ENCODE assay signal across 15 mouse cellular contexts in the genomic region with DNA sequence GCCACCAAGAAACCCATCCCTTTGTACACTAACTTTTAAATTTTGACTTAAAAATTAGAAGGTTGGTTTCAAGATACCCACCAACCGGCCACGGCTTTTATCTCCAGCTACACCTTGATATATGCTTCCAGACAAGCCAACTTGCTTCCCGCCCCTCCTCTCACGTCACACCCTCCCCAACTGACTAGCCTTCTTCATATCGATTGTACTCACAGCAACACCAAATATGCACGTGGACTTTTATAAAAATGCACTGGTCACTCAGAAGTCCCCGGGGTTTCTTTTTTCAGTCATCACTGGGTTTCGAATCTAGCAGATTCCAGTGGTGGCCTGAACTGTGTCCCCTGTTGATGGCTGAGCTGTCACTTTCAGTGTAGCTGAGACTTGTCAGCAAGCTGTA. TPM values are rescaled to one million over a fixed set of nuclear protein-coding genes. Genes with fewer than 3 reads are reported as not detected.
A peak's percentile ranks its signal among the peaks of the same experiment; 100 is the strongest.
DNase-seq lines count a peak whose midpoint lies in the region; ATAC-seq and TF ChIP-seq lines count a peak whose summit lies in the region.
"Had no signal": no experiment of that assay in that cellular context is flagged by ENCODE, and none has a peak within 500 bp of the region (broad histone marks: within the 10 kb centered on the region; RNA-seq: fewer than 3 reads in every experiment).

No protein-coding gene starts in this region.

- no peak for DNase-seq in lung, embryonic 14.5 days
- DNase-seq in lung, adult 2 months, result no peak
- DNase-seq in c-Kit-positive CD71-positive TER-119-negative erythroid progenitor cells, embryonic 14.5 days (ENCODE audit: low read depth), result peak; percentile 87
- peak; percentile 87 to 89 (median 88) for DNase-seq in liver, embryonic 14.5 days (ENCODE audit: low read depth in 3 of 3, low spot score in 3 of 3)
- DNase-seq in yolk sac, embryonic 10.5 days (ENCODE audit: low spot score), result peak; percentile 29
- DNase-seq in urinary bladder, postnatal 25 days (ENCODE audit: low spot score), result no peak
- DNase-seq: adrenal gland, postnatal 25 days; cerebellum, adult 11 months; cerebellum, postnatal 25 days; heart, adult 18-20 months; heart, postnatal 4 days; kidney, adult 9 months had no signal

- H3K9ac ChIP-seq in lung, embryonic 14.5 days, result no peak overlapping the region
- H3K9ac ChIP-seq in liver, embryonic 14.5 days (replicated peaks), result peak overlapping the region; percentile 97
- H3K9ac ChIP-seq: midbrain, embryonic 12.5 days had no signal

- no peak for TF ChIP-seq CTCF in lung, embryonic 14.5 days (IDR thresholded peaks at IDR 0.05; ENCODE audit: low read depth)
- no peak for TF ChIP-seq CTCF in lung, adult 2 months (IDR thresholded peaks at IDR 0.05; ENCODE audit: insufficient read depth, low read length)
- no peak for TF ChIP-seq CTCF in liver, embryonic 14.5 days (IDR thresholded peaks at IDR 0.05; ENCODE audit: low read depth)

- WGBS in lung, embryonic 14.5 days, result 74% methylated on average over 8 of the region's 8 CpGs
- 79% methylated on average over 8 of the region's 8 CpGs for WGBS in lung, adult 2 months
- 14% methylated on average over 8 of the region's 8 CpGs for WGBS in liver, embryonic 14.5 days (ENCODE audit: insufficient replicate concordance)

- H3K27ac ChIP-seq in lung, embryonic 14.5 days (ENCODE audit: low read depth), result peak overlapping the region; percentile 60; the same call in 1 of the 2 replicates
- H3K27ac ChIP-seq in liver, embryonic 14.5 days, result peak overlapping the region; percentile 97
- H3K27ac ChIP-seq: midbrain, embryonic 12.5 days had no signal

- ATAC-seq in lung, embryonic 14.5 days (ENCODE audit: insufficient read depth), result no peak
- ATAC-seq in liver, embryonic 14.5 days (ENCODE audit: insufficient read depth), result peak; percentile 67
- ATAC-seq in cerebellum, adult (ENCODE audit: insufficient number of reproducible peaks, low FRiP score, low TSS enrichment), result no peak
- ATAC-seq: activated CD4-positive, CD25-positive, alpha-beta regulatory T cell, adult 4 months had no signal

- no peaks in the 10 kb centered on the region for H3K36me3 ChIP-seq in lung, embryonic 14.5 days (ENCODE audit: insufficient read depth)
- peaks cover 33% of the 10 kb centered on the region for H3K36me3 ChIP-seq in liver, embryonic 14.5 days (replicated peaks; ENCODE audit: control insufficient read depth, insufficient read depth, low read depth)
- H3K36me3 ChIP-seq: midbrain, embryonic 12.5 days had no signal

- H3K4me2 ChIP-seq in lung, embryonic 14.5 days, result peak overlapping the region; percentile 15; the same call in 1 of the 2 replicates
- peak overlapping the region; percentile 79 for H3K4me2 ChIP-seq in liver, embryonic 14.5 days (ENCODE audit: low read depth)
- H3K4me2 ChIP-seq: midbrain, embryonic 12.5 days had no signal

- no peaks in the 10 kb centered on the region for H3K9me3 ChIP-seq in lung, embryonic 14.5 days (ENCODE audit: low read depth, low read length)
- H3K9me3 ChIP-seq in liver, embryonic 14.5 days (ENCODE audit: control insufficient read depth, low read length), result no peaks in the 10 kb centered on the region
- H3K9me3 ChIP-seq: midbrain, embryonic 12.5 days had no signal

- no peak overlapping the region for H3K4me3 ChIP-seq in lung, embryonic 14.5 days (ENCODE audit: low read depth, low read length)
- H3K4me3 ChIP-seq in lung, adult 2 months (replicated peaks; ENCODE audit: extremely low read depth, low read depth, low read length), result no peak overlapping the region
- H3K4me3 ChIP-seq in liver, embryonic 14.5 days (ENCODE audit: insufficient read depth in 1 of 2, low read depth in 2 of 2, low read length in 2 of 2), result peak overlapping the region; percentile 72 to 91
- H3K4me3 ChIP-seq: midbrain, embryonic 12.5 days had no signal

- peak; percentile 84 for TF ChIP-seq EP300 in liver, embryonic 14.5 days (IDR thresholded peaks at IDR 0.05; ENCODE audit: low read depth)

- no peaks in the 10 kb centered on the region for H3K27me3 ChIP-seq in lung, embryonic 14.5 days (ENCODE audit: insufficient read depth, low read length)
- no peaks in the 10 kb centered on the region for H3K27me3 ChIP-seq in liver, embryonic 14.5 days (ENCODE audit: control insufficient read depth, insufficient read depth, low read length)
- H3K27me3 ChIP-seq: midbrain, embryonic 12.5 days had no signal

- H3K4me1 ChIP-seq in lung, embryonic 14.5 days (ENCODE audit: insufficient read depth), result no peaks in the 10 kb centered on the region
- no peaks in the 10 kb centered on the region for H3K4me1 ChIP-seq in lung, adult 2 months (ENCODE audit: control insufficient read depth, insufficient read depth, low read length)
- H3K4me1 ChIP-seq in liver, embryonic 14.5 days (replicated peaks; ENCODE audit: control insufficient read depth in 2 of 2, insufficient read depth in 2 of 2, low read length in 1 of 2), result peaks cover 42 to 67% of the 10 kb centered on the region in 2 experiments
- H3K4me1 ChIP-seq: midbrain, embryonic 12.5 days had no signal

- TF ChIP-seq POLR2A in lung, adult 2 months (IDR thresholded peaks at IDR 0.05; ENCODE audit: borderline replicate concordance, extremely low read depth, low read depth, low read length), result no peak

RNA-seq across cellular contexts. Expression of a gene that starts 0.8 kb away (rescaled TPM):
- polyA plus RNA-seq in lung, embryonic 14.5 days (2014; fragmentation: Nextera tagmentation; extraction: Ambion mirVana), result 0.57 and 0.79 TPM in 2 replicates
- 0.06 and 0.66 TPM in 2 replicates for polyA plus RNA-seq in lung, adult 2 months (2012; rRNA removed)
- 158 and 191 TPM in 2 replicates for polyA plus RNA-seq in liver, embryonic 14.5 days (2012; rRNA removed)
- polyA plus RNA-seq in liver, embryonic 14.5 days (2014; fragmentation: Nextera tagmentation; extraction: Ambion mirVana), result 300 and 349 TPM in 2 replicates

RNA-seq across cellular contexts. Expression of a gene that starts 4.5 kb away (rescaled TPM):
- 134 TPM in 2 replicates for polyA plus RNA-seq in lung, embryonic 14.5 days (2014; fragmentation: Nextera tagmentation; extraction: Ambion mirVana)
- polyA plus RNA-seq in lung, adult 2 months (2012; rRNA removed), result 18.1 and 24.0 TPM in 2 replicates
- 38.5 and 51.2 TPM in 2 replicates for polyA plus RNA-seq in liver, embryonic 14.5 days (2012; rRNA removed)
- 116 and 123 TPM in 2 replicates for polyA plus RNA-seq in liver, embryonic 14.5 days (2014; fragmentation: Nextera tagmentation; extraction: Ambion mirVana)

RNA-seq across cellular contexts. Expression of a gene that starts 16.6 kb away (rescaled TPM):
- 6.8 and 7.7 TPM in 2 replicates for polyA plus RNA-seq in lung, embryonic 14.5 days (2014; fragmentation: Nextera tagmentation; extraction: Ambion mirVana)
- polyA plus RNA-seq in lung, adult 2 months (2012; rRNA removed), result 8.9 and 10.1 TPM in 2 replicates
- polyA plus RNA-seq in liver, embryonic 14.5 days (2012; rRNA removed), result 2.6 and 3.3 TPM in 2 replicates
- polyA plus RNA-seq in liver, embryonic 14.5 days (2014; fragmentation: Nextera tagmentation; extraction: Ambion mirVana), result 1.5 and 2.3 TPM in 2 replicates

RNA-seq across cellular contexts. Expression of a gene that starts 27.4 kb away (rescaled TPM):
- polyA plus RNA-seq in lung, embryonic 14.5 days (2014; fragmentation: Nextera tagmentation; extraction: Ambion mirVana), result not detected in 2 replicates
- 0.25 and 0.28 TPM in 2 replicates for polyA plus RNA-seq in lung, adult 2 months (2012; rRNA removed)
- polyA plus RNA-seq in liver, embryonic 14.5 days (2012; rRNA removed), result 0.05 TPM in 1 of 2 replicates, not detected in the other
- not detected in 2 replicates for polyA plus RNA-seq in liver, embryonic 14.5 days (2014; fragmentation: Nextera tagmentation; extraction: Ambion mirVana)

RNA-seq across cellular contexts. Expression of a gene that starts 41.9 kb away (rescaled TPM):
- 29.0 and 32.3 TPM in 2 replicates for polyA plus RNA-seq in lung, embryonic 14.5 days (2014; fragmentation: Nextera tagmentation; extraction: Ambion mirVana)
- 3.4 and 6.5 TPM in 2 replicates for polyA plus RNA-seq in lung, adult 2 months (2012; rRNA removed)
- polyA plus RNA-seq in liver, embryonic 14.5 days (2012; rRNA removed), result 2.2 and 3.1 TPM in 2 replicates
- polyA plus RNA-seq in liver, embryonic 14.5 days (2014; fragmentation: Nextera tagmentation; extraction: Ambion mirVana), result 12.7 and 12.8 TPM in 2 replicates

Comparison
In these comparisons a context has a peak if more than half of its experiments do, and no peak if none do; other contexts are left out.
1. DNase-seq: peak in c-Kit-positive CD71-positive TER-119-negative erythroid progenitor cells, embryonic 14.5 days (single experiment), liver, embryonic 14.5 days (3 of 3) and yolk sac, embryonic 10.5 days (single experiment); none in lung, embryonic 14.5 days (single experiment), lung, adult 2 months (single experiment) and urinary bladder, postnatal 25 days (single experiment).
2. H3K4me3 ChIP-seq: peak in liver, embryonic 14.5 days (2 of 2); none in lung, embryonic 14.5 days (single experiment) and lung, adult 2 months (single experiment).
3. RNA of a gene that starts 0.8 kb away (polyA plus RNA-seq): 158 to 349 TPM in liver, embryonic 14.5 days; 0.57 to 0.79 TPM in lung, embryonic 14.5 days and 0.06 to 0.66 TPM in lung, adult 2 months; every median in the first group is over 10 times any median in the second.